Mouse (Mus musculus): Measurements from ENCODE around the gene H2-M10.5.

DNA sequence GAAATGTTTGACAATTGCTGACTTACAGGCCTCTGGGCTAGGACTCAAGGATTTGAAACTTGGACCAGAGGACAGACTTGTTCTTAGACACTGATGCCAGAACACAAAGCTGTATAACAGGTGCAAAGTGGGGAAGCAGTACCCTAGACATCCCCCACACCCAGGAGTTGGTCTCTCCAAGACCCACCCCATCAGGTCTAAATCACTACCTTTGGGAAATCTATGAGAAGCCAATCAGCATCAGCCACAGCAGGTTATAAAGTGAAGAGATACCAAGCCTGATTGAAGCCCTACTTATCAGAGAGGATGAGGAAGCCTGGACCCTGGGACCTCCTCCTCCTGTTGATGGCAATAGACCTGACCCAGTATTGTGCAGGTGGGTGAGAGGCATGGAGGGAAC is 39.2 kb downstream of the H2-M10.5 start, which contains the start of gene H2-M10.6:
- TF ChIP-seq CTCF (IDR thresholded peaks at IDR 0.05; ENCODE audit: low read depth) (no peak), EP300 (IDR thresholded peaks at IDR 0.05; ENCODE audit: low read depth) (no peak)

All from liver, embryonic 14.5 days (tissue).